Mouse (Mus musculus) ES-E14 (cell line): Measurements from ENCODE around the gene Mindy2. TPM values are rescaled to one million over a fixed set of nuclear protein-coding genes. Genes with fewer than 3 reads are reported as not detected.

Experiments
- DNase-seq: peaks from one replicate; pipeline ENCODE4 v3.0.0-alpha.2; 2013; ENCODE audit warnings: low read depth, low spot score
- H3K27ac ChIP-seq: 2 replicates; pipeline ENCODE4 v1.5.1; 2012; ENCODE audit warnings: low read depth, mild to moderate bottlenecking, low read length, moderate library complexity, mixed read lengths; ENCODE audit not compliant: poor library complexity, insufficient read depth, severe bottlenecking
- H3K36me3 ChIP-seq: 2 replicates; pipeline ENCODE4 v1.6.1; 2012; ENCODE audit warnings: mild to moderate bottlenecking, low read length, moderate library complexity, mixed read lengths; ENCODE audit not compliant: control insufficient read depth, poor library complexity, insufficient read depth, severe bottlenecking
- H3K4me1 ChIP-seq, 2 experiments: fragments of 150-350 bp in 1 of 2; sonication (generic) in 1 of 2; 2 replicates each; pipeline ENCODE4 v1.6.1; 2012; ENCODE audit warnings: low read length in 2 of 2, mild to moderate bottlenecking in 1 of 2, mixed read lengths in 1 of 2; ENCODE audit not compliant: control insufficient read depth in 2 of 2, insufficient read depth in 2 of 2, poor library complexity in 1 of 2
- H3K4me3 ChIP-seq, 2 experiments: fragments of 150-350 bp in 1 of 2; sonication (generic) in 1 of 2; 2 replicates each; pipeline ENCODE4 v1.5.1; 2012; ENCODE audit warnings: low read length in 2 of 2, low read depth in 1 of 2, mild to moderate bottlenecking in 1 of 2, mixed read lengths in 1 of 2; ENCODE audit not compliant: insufficient read depth in 1 of 2, poor library complexity in 1 of 2, severe bottlenecking in 1 of 2
- H3K9ac ChIP-seq: 2 replicates; pipeline ENCODE4 v1.6.1; 2012; ENCODE audit warnings: low read depth, mild to moderate bottlenecking, low read length, mixed read lengths; ENCODE audit not compliant: poor library complexity, insufficient read depth, severe bottlenecking
- H3K9me3 ChIP-seq: fragments of 150-350 bp; sonication (generic); 2 replicates; pipeline ENCODE4 v1.6.1; 2012; ENCODE audit warnings: low read depth, mild to moderate bottlenecking, low read length; ENCODE audit not compliant: control insufficient read depth, insufficient read depth
- CHD2 ChIP-seq: IDR thresholded peaks from 2 replicates; pipeline ENCODE4 v1.6.1; 2014; ENCODE audit warnings: mild to moderate bottlenecking, low read depth, low read length, inconsistent platforms
- HCFC1 ChIP-seq: IDR thresholded peaks from 2 replicates; pipeline ENCODE4 v1.6.1; 2012; ENCODE audit warnings: low read length, inconsistent platforms, borderline replicate concordance; ENCODE audit not compliant: insufficient read depth
- MAFK ChIP-seq: IDR thresholded peaks from 2 replicates; pipeline ENCODE4 v1.6.1; 2014; ENCODE audit warnings: mild to moderate bottlenecking, low read depth, low read length, inconsistent platforms; ENCODE audit not compliant: insufficient read depth
- ZC3H11A ChIP-seq: IDR thresholded peaks from 2 replicates; pipeline ENCODE4 v1.6.1; 2012; ENCODE audit warnings: low read depth, mild to moderate bottlenecking, inconsistent platforms, low read length, borderline replicate concordance
- ZNF384 ChIP-seq: IDR thresholded peaks from 2 replicates; pipeline ENCODE4 v1.6.1; 2012; ENCODE audit warnings: low read depth, low read length, inconsistent platforms
- in situ Hi-C, 2 experiments: fragments of 600-800 bp; cut with MboI; formaldehyde crosslinking; loops; one replicate each; pipeline ENCODE4 v1.15.1; 2025; ENCODE audit warnings: low sequenced_read_pairs in 2 of 2, inconsistent platforms in 1 of 2; ENCODE audit not compliant: unreplicated experiment in 2 of 2
- total RNA-seq: library from RNA; depleted of rRNA; stranded (reverse); fragments of 300-350 nt; gene quantifications from 2 replicates; pipeline ENCODE4 v1.2.3, GENCODE M21; 2012

Gene Mindy2
- total RNA-seq, 1 experiment, result 0.98 TPM

DNA sequence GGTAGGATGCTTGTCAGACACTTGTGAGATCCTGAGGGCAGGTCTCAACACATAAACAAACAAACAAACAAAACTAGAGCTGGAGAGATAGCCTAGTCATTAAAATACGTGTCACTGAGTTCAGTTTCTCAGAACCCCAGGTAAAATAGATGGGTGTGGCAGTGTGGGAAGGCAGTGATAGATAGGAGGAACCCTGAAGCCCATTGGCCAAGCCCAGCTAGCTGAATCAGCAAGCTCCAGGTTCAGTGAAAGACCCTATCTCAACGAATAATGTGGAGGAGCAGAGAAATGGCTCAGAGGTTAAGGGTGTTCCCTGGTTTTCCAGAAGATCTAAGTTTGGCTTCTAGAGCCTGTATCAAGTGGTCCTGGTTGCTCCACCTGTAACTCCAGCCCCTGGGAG is 12.2 kb upstream of the Mindy2 start:
- in situ Hi-C loops, result loop anchor here in 1 of 2 experiments (25.0 kb wide), 1 partner anchor 418 kb away; no protein-coding TSS in a partner anchor
- H3K4me3 ChIP-seq, result no peak overlapping the region
- no peak for DNase-seq
- H3K9me3 ChIP-seq, result no peaks in the 10 kb centered on the region
- no peak overlapping the region for H3K9ac ChIP-seq
- H3K4me1 ChIP-seq, result no peaks in the 10 kb centered on the region
- no peaks in the 10 kb centered on the region for H3K36me3 ChIP-seq
- no peak overlapping the region for H3K27ac ChIP-seq
- TF ChIP-seq HCFC1 (no peak), MAFK (no peak), ZNF384 (no peak), ZC3H11A (no peak), CHD2 (no peak)

GRCm38 (mm10) chr9:70668048-70668447 is 11.1 kb upstream of the Mindy2 start:
- no peaks in the 10 kb centered on the region for H3K4me1 ChIP-seq
- TF ChIP-seq MAFK (no peak), ZC3H11A (no peak)
- H3K4me3 ChIP-seq, result no peak overlapping the region
- no peak for DNase-seq
- H3K9ac ChIP-seq, result no peak overlapping the region
- in situ Hi-C loops, result loop anchor here in 1 of 2 experiments (25.0 kb wide), 1 partner anchor 419 kb away; no protein-coding TSS in a partner anchor
- H3K36me3 ChIP-seq, result no peaks in the 10 kb centered on the region
- no peak overlapping the region for H3K27ac ChIP-seq
- H3K9me3 ChIP-seq, result no peaks in the 10 kb centered on the region

- TF ChIP-seq ZC3H11A (no peak), HCFC1 (no peak), MAFK (no peak), ZNF384 (no peak), CHD2 (no peak)
- no peak overlapping the region for H3K27ac ChIP-seq
- H3K4me3 ChIP-seq, result no peak overlapping the region
- H3K36me3 ChIP-seq, result no peaks in the 10 kb centered on the region
- no peak for DNase-seq
- no peaks in the 10 kb centered on the region for H3K9me3 ChIP-seq
- no peaks in the 10 kb centered on the region for H3K4me1 ChIP-seq
- in situ Hi-C loops, result loop anchor here in 1 of 2 experiments (25.0 kb wide), 1 partner anchor 420 kb away; no protein-coding TSS in a partner anchor
- H3K9ac ChIP-seq, result no peak overlapping the region
Observed at GRCm38 (mm10) chr9:70666811-70667210, 9.8 kb upstream of the Mindy2 start.

DNA sequence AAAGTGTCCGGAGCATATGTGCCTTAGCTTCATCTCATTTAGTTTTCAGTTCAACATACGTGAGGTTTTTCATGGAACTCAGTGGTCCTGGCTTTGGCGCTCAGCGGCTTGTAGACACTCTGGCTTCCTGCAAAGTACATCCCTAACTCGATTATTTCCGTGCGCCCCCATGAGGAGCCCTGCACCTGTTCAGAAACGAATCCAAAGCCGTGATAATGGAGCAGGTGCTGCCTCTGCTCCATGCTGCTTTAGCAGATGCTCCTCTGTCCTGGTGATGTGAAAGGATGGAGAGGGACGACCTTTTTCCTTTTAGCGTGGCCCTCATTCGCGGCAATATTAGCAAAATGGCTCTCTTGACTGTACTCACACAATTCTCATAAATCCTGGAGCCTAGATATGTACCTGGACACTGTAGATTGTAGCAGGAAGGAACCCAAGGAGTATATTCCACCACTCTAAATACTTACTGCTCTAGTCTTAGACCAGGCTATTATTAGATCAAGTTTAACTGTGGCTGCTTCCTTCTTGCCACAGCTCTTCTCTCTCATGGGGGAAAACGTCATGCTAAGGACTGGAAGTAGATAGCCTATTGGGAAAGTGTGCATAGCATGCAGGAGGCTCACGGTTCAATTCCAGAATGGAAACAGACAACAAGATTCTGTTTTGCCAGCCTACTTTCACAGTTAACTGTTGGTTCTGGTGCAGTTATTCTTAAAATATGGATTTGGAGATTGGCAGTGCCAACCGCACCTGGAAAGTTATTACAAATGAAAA is 8.6 kb upstream of the Mindy2 start:
- DNase-seq, result no peak
- Histone ChIP-seq H3K9me3 (no peaks in the 10 kb centered on the region), H3K4me1 (no peaks in the 10 kb centered on the region), H3K27ac (no peak overlapping the region), H3K36me3 (no peaks in the 10 kb centered on the region), H3K9ac (no peak overlapping the region), H3K4me3 (no peak overlapping the region)
- TF ChIP-seq ZC3H11A (no peak), MAFK (no peak), CHD2 (no peak), HCFC1 (no peak), ZNF384 (no peak)
- in situ Hi-C loops, result loop anchor here in 1 of 2 experiments (25.0 kb wide), 1 partner anchor 422 kb away; no protein-coding TSS in a partner anchor

GRCm38 (mm10) chr9:70664847-70665246 is 7.9 kb upstream of the Mindy2 start:
- TF ChIP-seq MAFK (no peak), ZNF384 (no peak), ZC3H11A (no peak), HCFC1 (no peak), CHD2 (no peak)
- H3K4me1 ChIP-seq, result no peaks in the 10 kb centered on the region

More at GRCm38 (mm10) chr9:70664847-70665246, 7.9 kb upstream of the Mindy2 start:
- DNase-seq, result no peak
- no peaks in the 10 kb centered on the region for H3K36me3 ChIP-seq
- in situ Hi-C loops, result loop anchor here in 1 of 2 experiments (25.0 kb wide), 1 partner anchor 422 kb away; no protein-coding TSS in a partner anchor
- no peak overlapping the region for H3K4me3 ChIP-seq
- H3K9me3 ChIP-seq, result no peaks in the 10 kb centered on the region
- no peak overlapping the region for H3K27ac ChIP-seq
- no peak overlapping the region for H3K9ac ChIP-seq
